13 mouse cellular contexts compared by ENCODE assay signal in genomic region chr2:168809895-168810294, GRCm38 (mm10). TPM values are rescaled to one million over a fixed set of nuclear protein-coding genes. Genes with fewer than 3 reads are reported as not detected.
A peak's percentile ranks its signal among the peaks of the same experiment; 100 is the strongest.
DNase-seq lines count a peak whose midpoint lies in the region; ATAC-seq lines count a peak whose summit lies in the region.
"Had no signal": no experiment of that assay in that cellular context is flagged by ENCODE, and none has a peak within 500 bp of the region (broad histone marks: within the 10 kb centered on the region; RNA-seq: fewer than 3 reads in every experiment).

No protein-coding gene starts in this region.

- no peaks in the 10 kb centered on the region for H3K9me3 ChIP-seq in kidney, embryonic 15.5 days (replicated peaks)
- H3K9me3 ChIP-seq in forebrain, embryonic 12.5 days = no peaks in the 10 kb centered on the region
- no peaks in the 10 kb centered on the region for H3K9me3 ChIP-seq in limb, embryonic 13.5 days

- 6% methylated on average over 14 of the region's 14 CpGs for WGBS in kidney, embryonic 15.5 days
- WGBS in forebrain, embryonic 12.5 days = 3% methylated on average over 14 of the region's 14 CpGs
- 7% methylated on average over 14 of the region's 14 CpGs for WGBS in limb, embryonic 13.5 days

- no peak overlapping the region for H3K4me3 ChIP-seq in kidney, embryonic 15.5 days (replicated peaks)
- H3K4me3 ChIP-seq in forebrain, embryonic 12.5 days (replicated peaks) = peak overlapping the region; percentile 11; the same call in 1 of the 2 replicates
- no peak overlapping the region for H3K4me3 ChIP-seq in limb, embryonic 13.5 days
- H3K4me3 ChIP-seq: gastrocnemius, adult 2 months had no signal

- H3K36me3 ChIP-seq in kidney, embryonic 15.5 days = no peaks in the 10 kb centered on the region
- H3K36me3 ChIP-seq in forebrain, embryonic 12.5 days (replicated peaks) = no peaks in the 10 kb centered on the region
- no peaks in the 10 kb centered on the region for H3K36me3 ChIP-seq in limb, embryonic 13.5 days

- no peak for DNase-seq in kidney, adult 11 months
- peak; percentile 1 for DNase-seq in retina, adult 2 months (ENCODE audit: low read depth, low spot score)
- DNase-seq in thymus, postnatal 4 days = no peak
- no peak for DNase-seq in yolk sac, embryonic 10.5 days (ENCODE audit: low spot score)
- DNase-seq: adrenal gland, adult 8-10 months; cerebellum, postnatal 25 days; gastrocnemius, adult 2 months; layer of hippocampus, adult 9-11 months had no signal

- no peak overlapping the region for H3K9ac ChIP-seq in kidney, embryonic 15.5 days
- no peak overlapping the region for H3K9ac ChIP-seq in forebrain, embryonic 12.5 days
- H3K9ac ChIP-seq in limb, embryonic 13.5 days = no peak overlapping the region

- H3K27ac ChIP-seq in kidney, embryonic 15.5 days = no peak overlapping the region
- no peak overlapping the region for H3K27ac ChIP-seq in forebrain, embryonic 12.5 days
- H3K27ac ChIP-seq in limb, embryonic 13.5 days = no peak overlapping the region
- H3K27ac ChIP-seq: gastrocnemius, adult 2 months had no signal

- peak overlapping the region; percentile 35 for H3K4me2 ChIP-seq in kidney, embryonic 15.5 days
- peak overlapping the region; percentile 46 for H3K4me2 ChIP-seq in forebrain, embryonic 12.5 days
- H3K4me2 ChIP-seq in limb, embryonic 13.5 days (replicated peaks) = peak overlapping the region; percentile 54

- H3K4me1 ChIP-seq in kidney, embryonic 15.5 days = peaks cover 10% of the 10 kb centered on the region; the same call in 1 of the 2 replicates
- H3K4me1 ChIP-seq in forebrain, embryonic 12.5 days = peaks cover 25% of the 10 kb centered on the region
- peaks cover 22% of the 10 kb centered on the region for H3K4me1 ChIP-seq in limb, embryonic 13.5 days

- H3K27me3 ChIP-seq in kidney, embryonic 15.5 days = peaks cover 86% of the 10 kb centered on the region
- H3K27me3 ChIP-seq in forebrain, embryonic 12.5 days = peaks cover 67% of the 10 kb centered on the region
- 0 out of 2 replicates have a peak, but pooled peaks cover 10% of the 10 kb centered on the region for H3K27me3 ChIP-seq in limb, embryonic 13.5 days

- ATAC-seq in kidney, embryonic 15.5 days (replicated peaks; ENCODE audit: low FRiP score) = no peak
- ATAC-seq in forebrain, embryonic 12.5 days (ENCODE audit: low FRiP score) = peak; percentile 77
- ATAC-seq in limb, embryonic 13.5 days (ENCODE audit: low FRiP score, low read depth) = no peak; the same call in 1 of the 2 replicates
- ATAC-seq in megakaryocyte, adult 5-6 weeks (ENCODE audit: poor library complexity, severe bottlenecking) = no peak

RNA-seq across cellular contexts. Expression of gene Sall4, which starts 42.2 kb away (rescaled TPM):
- 0.09 and 0.35 TPM in 2 replicates for polyA plus RNA-seq in kidney, embryonic 15.5 days (2015; fragmentation: Nextera tagmentation; extraction: Ambion mirVana)
- polyA plus RNA-seq in forebrain, embryonic 12.5 days (2016; fragmentation: Nextera tagmentation; extraction: Ambion mirVana) = 4.6 and 6.9 TPM in 2 replicates
- 0.71 and 1.9 TPM in 2 replicates for polyA plus RNA-seq in limb, embryonic 13.5 days (2015; fragmentation: Nextera tagmentation; extraction: Ambion mirVana)
- total RNA-seq in megakaryocyte, adult 5-6 weeks (2015) = not detected in 2 replicates
- not detected in 2 replicates for total RNA-seq in megakaryocyte, adult 5-6 weeks (2017)
- polyA plus RNA-seq: lung, embryonic 16.5 days had no signal
